Mouse (Mus musculus) ES-E14 (cell line): Measurements from ENCODE around the gene Dapk3.

Source experiments
- HCFC1 ChIP-seq: IDR thresholded peaks from 2 replicates; pipeline ENCODE4 v1.6.1; 2012; ENCODE audit warnings: low read length, inconsistent platforms, borderline replicate concordance; ENCODE audit not compliant: insufficient read depth
- ZC3H11A ChIP-seq: IDR thresholded peaks from 2 replicates; pipeline ENCODE4 v1.6.1; 2012; ENCODE audit warnings: low read depth, mild to moderate bottlenecking, inconsistent platforms, low read length, borderline replicate concordance
- ZNF384 ChIP-seq: IDR thresholded peaks from 2 replicates; pipeline ENCODE4 v1.6.1; 2012; ENCODE audit warnings: low read depth, low read length, inconsistent platforms

DNA sequence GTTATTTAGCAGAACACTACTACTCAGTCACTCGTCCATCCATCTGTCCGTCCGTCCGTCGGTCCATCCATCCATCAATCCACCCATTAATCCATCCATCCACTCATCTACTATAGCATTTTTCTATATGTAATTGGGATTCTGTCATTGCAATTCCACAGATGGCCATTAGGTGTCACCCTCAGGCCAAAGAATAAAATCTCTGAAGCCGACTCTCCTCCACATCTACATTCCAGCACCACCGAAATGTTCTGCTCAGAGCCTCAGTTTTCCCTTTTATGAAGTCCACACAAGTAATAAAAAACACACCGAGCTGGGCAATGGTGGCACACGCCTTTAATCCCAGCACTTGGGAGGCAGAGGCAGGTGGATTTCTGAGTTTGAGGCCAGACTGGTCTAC, 15.4 kb downstream of the Dapk3 start:
- peak; percentile 74; the same call in 1 of the 2 replicates for TF ChIP-seq ZC3H11A
- TF ChIP-seq HCFC1 = no peak
- no peak for TF ChIP-seq ZNF384
